Mouse (Mus musculus) stomach, postnatal 0 days (tissue): ENCODE data around the gene Rtbdn. TPM values are rescaled to one million over a fixed set of nuclear protein-coding genes. Genes with fewer than 3 reads are reported as not detected.

Experiments
- ATAC-seq: fragments of 200-750 bp; cut with Nextera tagmentation; 2 replicates; pipeline ENCODE4 v1.8.0; 2017; ENCODE audit not compliant: low FRiP score, low TSS enrichment
- DNase-seq: peaks from one replicate; pipeline ENCODE4 v3.0.0-alpha.2; 2016; ENCODE audit warnings: low spot score
- H3K27ac ChIP-seq: fragments of 300-500 bp; sonication (generic); replicated peaks from 2 replicates; pipeline ENCODE4 v1.5.1; 2014; ENCODE audit warnings: mild to moderate bottlenecking, control low read depth
- H3K27me3 ChIP-seq: fragments of 300-500 bp; sonication (generic); 2 replicates; pipeline ENCODE4 v1.6.1; 2014; ENCODE audit warnings: low read length; ENCODE audit not compliant: control insufficient read depth, insufficient read depth
- H3K36me3 ChIP-seq: fragments of 300-500 bp; sonication (generic); 2 replicates; pipeline ENCODE4 v1.6.1; 2014; ENCODE audit warnings: low read length, mixed read lengths; ENCODE audit not compliant: control insufficient read depth, insufficient read depth
- H3K4me1 ChIP-seq: fragments of 300-500 bp; sonication (generic); replicated peaks from 2 replicates; pipeline ENCODE4 v1.6.1; 2014; ENCODE audit warnings: antibody characterized with exemption; ENCODE audit not compliant: control insufficient read depth, insufficient read depth
- H3K4me2 ChIP-seq: fragments of 300-500 bp; sonication (generic); replicated peaks from 2 replicates; pipeline ENCODE4 v1.6.1; 2014; ENCODE audit warnings: low read depth, mild to moderate bottlenecking, control low read depth, moderate library complexity
- H3K4me3 ChIP-seq: fragments of 300-500 bp; sonication (generic); 2 replicates; pipeline ENCODE4 v1.5.1; 2014; ENCODE audit warnings: low read depth, low read length, control low read depth
- H3K9ac ChIP-seq: fragments of 300-500 bp; sonication (generic); 2 replicates; pipeline ENCODE4 v1.6.1; 2014; ENCODE audit warnings: mild to moderate bottlenecking, low read length, control low read depth, mixed read lengths
- H3K9me3 ChIP-seq: fragments of 300-500 bp; sonication (generic); 2 replicates; pipeline ENCODE4 v1.6.1; 2016; ENCODE audit warnings: low read length; ENCODE audit not compliant: control insufficient read depth
- CTCF ChIP-seq: IDR thresholded peaks from 2 replicates; pipeline ENCODE4 v1.5.1; 2016; ENCODE audit warnings: antibody characterized with exemption, low read depth, mild to moderate bottlenecking, moderate library complexity
- EP300 ChIP-seq: optimal IDR thresholded peaks from 2 replicates; pipeline ENCODE3; 2016; ENCODE audit warnings: antibody characterized with exemption
- WGBS: fragments of 180-500 bp; shearing (Covaris S2); extraction: QIAGEN DNeasy Blood & Tissue Kit; methylation state at CpG from one replicate; pipeline ENCODE4 v1.1.7; 2014; 5-methylcytosine and 5-hydroxymethylcytosine counted together
- polyA plus RNA-seq: library from polyadenylated mRNA; unstranded; fragments of >200 nt; fragmentation: Nextera tagmentation; extraction: Ambion mirVana; gene quantifications from 2 replicates; pipeline ENCODE4 v1.2.1, GENCODE M21; 2015

The Rtbdn gene
- polyA plus RNA-seq, 1 experiment from 2014 or later: 0.05 TPM

- Histone ChIP-seq H3K27ac (peak overlapping the region; percentile 98), H3K9me3 (no peaks in the 10 kb centered on the region), H3K4me2 (peak overlapping the region; percentile 96), H3K4me3 (peak overlapping the region; percentile 80; the same call in 1 of the 2 replicates), H3K36me3 (no peaks in the 10 kb centered on the region), H3K4me1 (peaks cover 33% of the 10 kb centered on the region), H3K27me3 (no peaks in the 10 kb centered on the region), H3K9ac (peak overlapping the region; percentile 66)
- no peak for ATAC-seq
- no peak for TF ChIP-seq CTCF
- TF ChIP-seq EP300: no peak
- peak; percentile 83 for DNase-seq
- 26% methylated on average over 11 of the region's 11 CpGs for WGBS
Observed at GRCm38 (mm10) chr8:84980622-84981358, 34.0 kb downstream of the Rtbdn start.

GRCm38 (mm10) chr8:84981644-84982498 lies 35.1 kb downstream of the Rtbdn start:
- ATAC-seq (no peak), DNase-seq (peak; percentile 77)
- Histone ChIP-seq H3K27me3 (no peaks in the 10 kb centered on the region), H3K36me3 (no peaks in the 10 kb centered on the region), H3K4me3 (no peak overlapping the region), H3K9ac (peak overlapping the region; percentile 18; the same call in 1 of the 2 replicates), H3K4me2 (peak overlapping the region; percentile 20), H3K9me3 (no peaks in the 10 kb centered on the region), H3K4me1 (peaks cover 33% of the 10 kb centered on the region), H3K27ac (peak overlapping the region; percentile 98)
- no peak for TF ChIP-seq EP300
- TF ChIP-seq CTCF: no peak
- 47% methylated on average over 15 of the region's 15 CpGs for WGBS

- H3K4me2 ChIP-seq: peak overlapping the region; percentile 20
- H3K36me3 ChIP-seq: no peaks in the 10 kb centered on the region
- DNase-seq (peak; percentile 63), ATAC-seq (no peak)
- WGBS: 40% methylated on average over 3 of the region's 3 CpGs
- TF ChIP-seq CTCF (no peak), EP300 (no peak)
- peaks cover 33% of the 10 kb centered on the region for H3K4me1 ChIP-seq
- no peaks in the 10 kb centered on the region for H3K27me3 ChIP-seq
- no peaks in the 10 kb centered on the region for H3K9me3 ChIP-seq
- no peak overlapping the region for H3K4me3 ChIP-seq
- H3K9ac ChIP-seq: peak overlapping the region; percentile 18; the same call in 1 of the 2 replicates
- H3K27ac ChIP-seq: peak overlapping the region; percentile 98
Observed at GRCm38 (mm10) chr8:84982499-84983011, 35.8 kb downstream of the Rtbdn start.

- Histone ChIP-seq H3K36me3 (no peaks in the 10 kb centered on the region), H3K4me1 (peaks cover 27% of the 10 kb centered on the region), H3K9ac (peak overlapping the region; percentile 70), H3K27ac (peak overlapping the region; percentile 98), H3K27me3 (no peaks in the 10 kb centered on the region), H3K4me2 (peak overlapping the region; percentile 98), H3K4me3 (peak overlapping the region; percentile 50), H3K9me3 (no peaks in the 10 kb centered on the region)
- WGBS: 12% methylated on average over 16 of the region's 16 CpGs
- DNase-seq (peak; percentile 88), ATAC-seq (peak; percentile 20; the same call in 1 of the 2 replicates)
- TF ChIP-seq EP300: peak; percentile 77
- TF ChIP-seq CTCF: no peak
Observed at GRCm38 (mm10) chr8:84984294-84985048, 37.7 kb downstream of the Rtbdn start.

GRCm38 (mm10) chr8:84985049-84985683 lies 38.4 kb downstream of the Rtbdn start:
- H3K4me1 ChIP-seq: peaks cover 26% of the 10 kb centered on the region
- peak overlapping the region; percentile 70 for H3K9ac ChIP-seq
- peak overlapping the region; percentile 98 for H3K27ac ChIP-seq
- H3K27me3 ChIP-seq: no peaks in the 10 kb centered on the region
- no peaks in the 10 kb centered on the region for H3K9me3 ChIP-seq
- no peaks in the 10 kb centered on the region for H3K36me3 ChIP-seq
- H3K4me2 ChIP-seq: peak overlapping the region; percentile 98
- DNase-seq (no peak), ATAC-seq (no peak)
- peak overlapping the region; percentile 50 for H3K4me3 ChIP-seq
- TF ChIP-seq CTCF (no peak), EP300 (peak; percentile 57)
- WGBS: under 1% methylated on average over 23 of the region's 23 CpGs
